Mouse (Mus musculus) stomach, postnatal 0 days (tissue): Measurements from ENCODE around the gene Olfr9.

Source experiments
- CTCF ChIP-seq: IDR thresholded peaks from 2 replicates; pipeline ENCODE4 v1.5.1; 2016; ENCODE audit warnings: antibody characterized with exemption, low read depth, mild to moderate bottlenecking, moderate library complexity
- EP300 ChIP-seq: optimal IDR thresholded peaks from 2 replicates; pipeline ENCODE3; 2016; ENCODE audit warnings: antibody characterized with exemption

GRCm38 (mm10) chr10:128990994-128991393 is 1.8 kb downstream of the Olfr9 start:
- TF ChIP-seq EP300: no peak
- no peak for TF ChIP-seq CTCF
